Mouse (Mus musculus): ENCODE measurements around the gene Smg9.

Gene Smg9

DNA sequence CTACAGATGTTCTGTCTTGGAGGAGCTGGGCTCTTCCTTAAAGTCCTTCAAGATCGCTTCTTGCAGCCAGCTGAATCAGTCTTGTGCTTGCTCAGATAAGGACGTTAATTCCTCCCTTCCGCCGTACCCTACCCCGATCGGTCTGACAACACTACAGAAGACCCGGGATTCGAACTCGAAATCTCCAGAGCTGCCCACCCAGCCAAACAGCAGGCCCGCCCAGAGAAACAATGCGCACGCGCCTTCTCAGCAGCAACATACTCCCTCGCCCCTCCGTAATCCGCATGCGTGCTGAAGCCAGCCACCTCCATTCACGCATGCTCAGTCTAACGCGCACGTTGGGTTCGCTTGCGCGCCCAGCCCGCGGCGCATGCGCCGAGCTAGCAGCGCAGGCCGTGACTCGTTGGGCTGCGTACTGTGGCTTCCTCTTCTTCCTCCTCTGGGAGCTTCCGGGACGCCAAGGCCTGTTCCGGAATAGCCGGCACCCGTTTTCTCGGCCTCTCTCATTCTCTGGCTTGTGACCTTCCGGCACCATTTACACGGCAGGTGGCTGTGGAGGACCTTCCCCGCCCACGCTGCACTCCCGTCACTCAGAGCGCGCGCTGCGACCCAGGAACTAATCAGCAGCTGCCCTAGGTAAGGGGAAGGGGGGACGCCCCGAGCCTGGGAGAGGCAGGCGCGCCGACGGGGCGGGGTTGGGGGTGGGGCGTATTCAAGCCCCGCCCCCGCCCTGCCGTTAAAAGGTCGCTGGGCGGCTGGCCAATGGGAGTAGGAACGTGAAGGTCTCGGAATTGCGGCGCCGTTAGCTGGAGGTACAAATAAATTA, at the start of gene Smg9:
Gene Smg9, plus strand, starts transcription at position 364 of the 826 bp plus-strand sequence.
- DNase-seq (ENCODE audit: low read depth, low spot score): peak; percentile 98

DNA sequence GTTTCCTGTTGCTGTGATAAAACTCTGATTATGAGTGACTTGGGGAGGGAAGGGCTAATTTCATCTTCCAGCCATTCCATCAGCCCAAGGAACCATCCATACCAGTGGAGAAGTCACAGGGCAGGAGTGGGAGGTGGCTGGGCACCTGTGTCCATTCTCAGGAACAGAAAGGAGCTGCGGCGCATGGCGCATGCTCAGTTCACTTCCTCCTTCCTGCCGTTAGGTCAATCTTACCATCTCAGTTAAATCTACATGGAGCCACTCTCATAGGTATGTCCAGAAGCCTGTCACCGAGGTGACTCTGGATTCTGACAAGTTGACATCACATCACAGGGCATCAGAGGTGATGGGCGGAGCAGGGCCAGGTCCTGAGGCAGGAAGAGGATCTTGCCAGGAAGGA, 43.8 kb upstream of the Smg9 start:
- no peak for DNase-seq (ENCODE audit: low read depth, low spot score)

- no peak for DNase-seq (ENCODE audit: low read depth, low spot score)
Observed at GRCm38 (mm10) chr7:24356081-24356480, 43.3 kb upstream of the Smg9 start.

- DNase-seq (ENCODE audit: low read depth, low spot score): no peak
Observed at GRCm38 (mm10) chr7:24357899-24358298, 41.5 kb upstream of the Smg9 start.

GRCm38 (mm10) chr7:24359269-24359668, 40.1 kb upstream of the Smg9 start:
- DNase-seq (ENCODE audit: low read depth, low spot score): no peak

DNA sequence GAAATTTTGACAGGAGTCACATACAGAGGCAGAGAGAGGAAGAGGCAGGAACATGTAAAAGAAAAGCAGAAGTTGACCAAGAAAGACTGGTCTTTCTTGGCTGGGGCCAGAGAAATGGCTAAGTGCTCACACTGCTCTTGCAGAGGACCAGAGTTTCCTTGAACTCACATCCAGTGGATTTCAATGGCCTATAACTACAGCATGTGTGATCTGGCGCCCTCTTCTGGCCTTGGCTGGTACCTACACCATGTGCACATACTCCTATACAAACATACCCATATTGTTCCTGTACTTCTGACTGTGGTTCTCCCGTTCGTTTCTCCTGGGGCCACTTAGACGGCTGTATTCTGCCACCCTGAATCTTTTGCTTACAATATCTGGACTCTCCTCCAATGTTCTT, 38.4 kb upstream of the Smg9 start:
- no peak for DNase-seq (ENCODE audit: low read depth, low spot score)

DNA sequence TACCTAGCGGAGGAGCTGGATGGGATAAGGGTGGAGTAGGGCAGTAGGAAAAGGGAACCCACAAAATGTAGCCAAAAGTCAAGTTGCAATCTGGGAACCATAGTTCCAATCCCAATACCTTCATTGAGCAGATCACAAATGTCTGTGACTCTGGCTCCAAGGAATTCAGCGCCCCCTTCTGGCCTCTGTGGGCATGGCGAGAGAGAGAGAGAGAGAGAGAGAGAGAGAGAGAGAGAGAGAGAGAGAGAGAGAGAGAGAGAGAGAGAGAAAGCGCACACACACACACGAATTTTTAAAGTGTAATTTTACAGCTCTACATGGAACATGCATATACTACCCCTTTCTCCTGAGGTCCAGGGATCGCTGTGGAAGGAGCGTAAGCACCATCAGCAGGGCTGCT, 36.2 kb upstream of the Smg9 start:
- no peak for DNase-seq (ENCODE audit: low read depth, low spot score)

DNA sequence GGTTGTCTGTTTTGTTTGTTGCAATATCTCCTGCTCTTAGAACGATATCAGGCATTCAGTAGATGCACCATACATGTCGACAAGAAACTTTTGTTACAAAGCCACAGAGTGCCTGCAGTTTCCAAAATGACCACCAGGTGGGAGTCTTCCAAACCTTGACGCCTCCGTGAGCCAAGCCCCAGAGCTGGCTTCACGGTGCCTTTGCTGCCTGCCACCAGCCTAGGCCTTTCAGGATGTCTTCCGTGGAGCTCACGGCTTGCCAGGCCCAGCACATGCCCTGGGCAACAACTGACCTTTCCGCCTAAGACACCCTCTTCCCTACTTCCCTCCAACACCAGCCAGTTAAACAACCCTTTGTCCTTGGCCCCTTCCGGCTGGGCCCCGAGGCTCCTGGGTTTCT, 34.6 kb upstream of the Smg9 start:
- DNase-seq (ENCODE audit: low read depth, low spot score): peak; percentile 68

DNA sequence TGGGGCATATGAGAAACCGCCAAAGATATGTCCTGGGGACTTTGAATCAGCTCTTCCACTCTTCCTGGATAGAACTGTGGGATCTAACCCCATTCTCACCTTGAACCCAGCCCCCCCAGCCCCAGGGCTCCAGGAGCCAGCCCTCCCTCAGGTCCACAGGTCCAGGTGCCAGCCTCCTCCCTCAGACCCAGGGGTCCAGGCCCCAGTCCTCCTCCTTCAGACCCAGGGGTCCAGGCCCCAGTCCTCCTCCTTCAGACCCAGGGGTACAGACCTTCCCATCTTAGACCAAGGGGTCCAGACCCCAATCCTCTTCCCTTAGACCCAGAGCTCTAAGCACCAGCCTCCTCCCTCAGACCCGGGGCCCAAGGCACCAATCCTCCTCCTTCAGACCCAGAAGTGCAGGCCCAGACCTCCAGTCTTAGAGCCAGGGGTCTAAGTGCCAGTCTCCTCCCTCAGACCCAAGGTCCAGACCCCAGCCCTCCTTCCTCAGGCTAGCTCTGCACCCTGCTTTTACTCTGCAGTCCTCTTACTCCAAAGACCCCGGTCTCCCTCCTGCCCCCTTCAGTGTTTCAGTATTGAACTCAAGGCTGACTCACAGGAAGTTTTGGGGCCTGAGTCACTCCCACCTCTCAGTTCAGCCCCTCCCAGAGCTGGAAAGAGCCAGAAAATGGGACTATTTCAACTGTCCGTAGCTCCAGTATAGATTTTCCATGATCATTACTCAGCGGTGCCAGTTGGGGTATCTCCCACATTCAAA, 34.0 kb upstream of the Smg9 start:
- no peak for DNase-seq (ENCODE audit: low read depth, low spot score)

DNA sequence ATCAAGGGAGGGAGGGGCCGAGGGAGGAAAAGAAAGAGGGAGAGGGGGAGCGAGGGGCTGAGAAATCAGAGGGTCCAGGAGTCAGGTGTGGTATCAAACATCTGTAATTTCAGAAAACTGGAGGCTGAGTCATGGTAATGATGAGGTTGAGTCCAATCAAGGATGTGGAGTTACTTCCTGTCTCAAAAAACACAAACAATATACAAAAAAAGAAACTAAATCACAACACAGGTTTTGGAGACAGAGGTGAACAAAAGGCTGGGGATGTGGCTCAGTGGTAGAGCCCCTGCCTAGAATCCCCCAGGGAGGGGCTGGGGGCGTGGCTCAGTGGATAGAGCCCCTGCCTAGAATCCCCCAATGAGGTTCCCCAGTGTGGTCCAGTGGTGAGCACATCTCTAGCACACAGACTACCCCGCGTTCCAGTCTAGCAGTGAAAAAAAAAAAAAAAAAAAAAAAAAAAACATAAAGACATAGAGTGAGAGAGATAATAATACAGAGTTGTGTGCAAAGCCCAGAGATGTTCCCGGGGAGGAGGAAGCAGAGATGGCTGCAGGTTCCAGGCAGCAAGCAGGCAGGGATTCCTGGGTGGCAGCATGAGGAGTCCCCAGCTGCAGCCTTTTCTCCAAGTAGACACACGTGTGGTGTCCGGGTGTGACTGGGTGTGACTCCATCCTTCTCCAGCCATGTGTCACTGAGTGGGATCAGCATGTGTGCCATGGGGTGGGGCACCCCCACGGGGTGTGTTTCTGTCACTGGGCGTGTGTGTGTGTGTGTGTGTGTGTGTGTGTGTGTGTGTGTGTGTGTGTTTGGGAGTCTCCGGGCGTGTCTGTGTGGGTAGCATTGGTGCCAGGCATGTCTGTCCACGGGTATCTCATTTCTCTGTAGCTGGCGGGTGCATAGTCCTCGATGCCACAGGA, 32.4 kb upstream of the Smg9 start:
- DNase-seq (ENCODE audit: low read depth, low spot score): no peak

GRCm38 (mm10) chr7:24368226-24368625, 31.2 kb upstream of the Smg9 start:
- DNase-seq (ENCODE audit: low read depth, low spot score): no peak

- DNase-seq (ENCODE audit: low read depth, low spot score): no peak
Observed at GRCm38 (mm10) chr7:24368946-24369345, 30.5 kb upstream of the Smg9 start.

- DNase-seq (ENCODE audit: low read depth, low spot score): no peak
Observed at GRCm38 (mm10) chr7:24369731-24370541, 29.5 kb upstream of the Smg9 start, which contains the start of gene Kcnn4. Kcnn4 (plus strand) TSS chr7:24370263.

- no peak for DNase-seq (ENCODE audit: low read depth, low spot score)
Observed at GRCm38 (mm10) chr7:24371012-24371808, 28.2 kb upstream of the Smg9 start.

- no peak for DNase-seq (ENCODE audit: low read depth, low spot score)
Observed at GRCm38 (mm10) chr7:24371809-24372145, 27.6 kb upstream of the Smg9 start.

- no peak for DNase-seq (ENCODE audit: low read depth, low spot score)
Observed at GRCm38 (mm10) chr7:24372300-24372699, 27.1 kb upstream of the Smg9 start.

GRCm38 (mm10) chr7:24372786-24373185, 26.6 kb upstream of the Smg9 start:
- no peak for DNase-seq (ENCODE audit: low read depth, low spot score)

DNA sequence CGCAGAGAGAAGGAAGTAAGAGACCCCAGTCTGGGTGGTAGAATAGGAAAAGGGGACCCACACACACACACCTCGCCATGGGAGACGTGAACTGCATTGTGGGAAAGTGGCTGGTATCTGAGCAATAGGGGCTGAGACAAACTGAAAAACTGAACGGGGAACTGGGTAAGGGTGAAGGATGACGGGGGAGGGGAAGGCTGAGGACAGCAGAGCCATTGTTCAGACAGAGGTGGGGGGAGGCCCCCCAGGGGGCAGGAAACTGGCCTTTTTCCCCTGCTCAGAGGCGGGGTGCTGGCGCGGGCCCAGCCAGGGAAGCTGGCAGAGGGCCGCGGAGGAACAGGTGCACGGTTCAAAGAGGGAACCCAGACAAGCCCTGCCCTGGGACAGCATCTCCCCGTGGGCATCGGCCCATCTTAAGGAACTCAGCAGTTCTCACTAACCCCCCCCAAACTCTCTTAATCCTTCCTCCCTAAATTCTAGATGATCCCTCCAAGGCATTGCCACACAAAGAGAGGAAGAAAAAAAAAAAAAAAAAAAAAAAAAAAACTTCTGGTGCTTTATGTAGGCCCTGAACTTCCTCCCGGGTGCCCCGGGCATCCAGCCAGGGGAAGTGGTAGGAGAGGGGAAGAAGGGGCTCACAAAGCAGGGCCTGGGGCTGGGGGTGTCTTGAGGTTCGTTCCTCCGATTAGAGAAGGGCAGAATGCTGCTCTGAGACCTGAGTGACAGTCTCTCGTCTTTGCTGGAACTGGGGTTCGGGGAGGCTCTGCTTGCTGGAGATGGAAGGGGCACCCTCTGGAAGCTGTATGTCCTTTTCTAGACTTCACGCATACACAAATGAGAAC, 25.7 kb upstream of the Smg9 start:
- DNase-seq (ENCODE audit: low read depth, low spot score): no peak

- no peak for DNase-seq (ENCODE audit: low read depth, low spot score)
Observed at GRCm38 (mm10) chr7:24376456-24376855, 23.0 kb upstream of the Smg9 start.

All from retina, adult 2 months (tissue).